Mouse (Mus musculus): ENCODE data around the gene Msh5. TPM values are rescaled to one million over a fixed set of nuclear protein-coding genes. Genes with fewer than 3 reads are reported as not detected.

The Msh5 gene
- polyA plus RNA-seq, 1 experiment from 2014 or later: 4.2 TPM

Other genes starting within 250 kb of the Msh5 start
- 1.4 TPM for gene Cyp21a1, start 242.2 kb downstream of the Msh5 start, polyA plus RNA-seq (2014; fragmentation: Illumina TruSeq; extraction: RNeasy Lipid Tissue Mini Kit (QIAGEN cat#74804); ENCODE audit: low read depth, low replicate concordance)
- 45.3 TPM for gene Stk19, start 209.8 kb downstream of the Msh5 start, polyA plus RNA-seq (2014; fragmentation: Illumina TruSeq; extraction: RNeasy Lipid Tissue Mini Kit (QIAGEN cat#74804); ENCODE audit: low read depth, low replicate concordance)
- gene Dxo, start 209.7 kb downstream of the Msh5 start, polyA plus RNA-seq (2014; fragmentation: Illumina TruSeq; extraction: RNeasy Lipid Tissue Mini Kit (QIAGEN cat#74804); ENCODE audit: low read depth, low replicate concordance): 59.7 TPM
- 45.7 TPM for gene Skiv2l, start 196.5 kb downstream of the Msh5 start, polyA plus RNA-seq (2014; fragmentation: Illumina TruSeq; extraction: RNeasy Lipid Tissue Mini Kit (QIAGEN cat#74804); ENCODE audit: low read depth, low replicate concordance)
- gene Nelfe, start 196.4 kb downstream of the Msh5 start, polyA plus RNA-seq (2014; fragmentation: Illumina TruSeq; extraction: RNeasy Lipid Tissue Mini Kit (QIAGEN cat#74804); ENCODE audit: low read depth, low replicate concordance): 75.8 TPM
- 114 TPM for gene Cfb, start 184.2 kb downstream of the Msh5 start, polyA plus RNA-seq (2014; fragmentation: Illumina TruSeq; extraction: RNeasy Lipid Tissue Mini Kit (QIAGEN cat#74804); ENCODE audit: low read depth, low replicate concordance)
- 14.4 TPM for gene Zbtb12, start 167.3 kb downstream of the Msh5 start, polyA plus RNA-seq (2014; fragmentation: Illumina TruSeq; extraction: RNeasy Lipid Tissue Mini Kit (QIAGEN cat#74804); ENCODE audit: low read depth, low replicate concordance)
- gene Gm20547, start 164.7 kb downstream of the Msh5 start, polyA plus RNA-seq (2014; fragmentation: Illumina TruSeq; extraction: RNeasy Lipid Tissue Mini Kit (QIAGEN cat#74804); ENCODE audit: low read depth, low replicate concordance): not detected
- gene C2, start 148.5 kb downstream of the Msh5 start, polyA plus RNA-seq (2014; fragmentation: Illumina TruSeq; extraction: RNeasy Lipid Tissue Mini Kit (QIAGEN cat#74804); ENCODE audit: low read depth, low replicate concordance): 104 TPM
- gene Ehmt2, start 148.3 kb downstream of the Msh5 start, polyA plus RNA-seq (2014; fragmentation: Illumina TruSeq; extraction: RNeasy Lipid Tissue Mini Kit (QIAGEN cat#74804); ENCODE audit: low read depth, low replicate concordance): 113 TPM
- 39.3 TPM for gene Slc44a4, start 132.3 kb downstream of the Msh5 start, polyA plus RNA-seq (2014; fragmentation: Illumina TruSeq; extraction: RNeasy Lipid Tissue Mini Kit (QIAGEN cat#74804); ENCODE audit: low read depth, low replicate concordance)
- 81.9 TPM for gene Neu1, start 115.5 kb downstream of the Msh5 start, polyA plus RNA-seq (2014; fragmentation: Illumina TruSeq; extraction: RNeasy Lipid Tissue Mini Kit (QIAGEN cat#74804); ENCODE audit: low read depth, low replicate concordance)
- gene Hspa1b, start 87.5 kb downstream of the Msh5 start, polyA plus RNA-seq (2014; fragmentation: Illumina TruSeq; extraction: RNeasy Lipid Tissue Mini Kit (QIAGEN cat#74804); ENCODE audit: low read depth, low replicate concordance): 47.9 TPM
- not detected for gene Gm20481, start 76.8 kb downstream of the Msh5 start, polyA plus RNA-seq (2014; fragmentation: Illumina TruSeq; extraction: RNeasy Lipid Tissue Mini Kit (QIAGEN cat#74804); ENCODE audit: low read depth, low replicate concordance)
- gene Hspa1a, start 74.6 kb downstream of the Msh5 start, polyA plus RNA-seq (2014; fragmentation: Illumina TruSeq; extraction: RNeasy Lipid Tissue Mini Kit (QIAGEN cat#74804); ENCODE audit: low read depth, low replicate concordance): 24.3 TPM
- 12.0 TPM for gene Hspa1l, start 74.0 kb downstream of the Msh5 start, polyA plus RNA-seq (2014; fragmentation: Illumina TruSeq; extraction: RNeasy Lipid Tissue Mini Kit (QIAGEN cat#74804); ENCODE audit: low read depth, low replicate concordance)
- gene Lsm2, start 64.9 kb downstream of the Msh5 start, polyA plus RNA-seq (2014; fragmentation: Illumina TruSeq; extraction: RNeasy Lipid Tissue Mini Kit (QIAGEN cat#74804); ENCODE audit: low read depth, low replicate concordance): 23.4 TPM
- 62.8 TPM for gene Vars, start 45.8 kb downstream of the Msh5 start, polyA plus RNA-seq (2014; fragmentation: Illumina TruSeq; extraction: RNeasy Lipid Tissue Mini Kit (QIAGEN cat#74804); ENCODE audit: low read depth, low replicate concordance)
- gene Vwa7, start 30.2 kb downstream of the Msh5 start, polyA plus RNA-seq (2014; fragmentation: Illumina TruSeq; extraction: RNeasy Lipid Tissue Mini Kit (QIAGEN cat#74804); ENCODE audit: low read depth, low replicate concordance): 0.96 TPM
- gene Sapcd1, start 18.7 kb downstream of the Msh5 start, polyA plus RNA-seq (2014; fragmentation: Illumina TruSeq; extraction: RNeasy Lipid Tissue Mini Kit (QIAGEN cat#74804); ENCODE audit: low read depth, low replicate concordance): 2.9 TPM
- 127 TPM for gene Clic1, start 3.2 kb upstream of the Msh5 start, polyA plus RNA-seq (2014; fragmentation: Illumina TruSeq; extraction: RNeasy Lipid Tissue Mini Kit (QIAGEN cat#74804); ENCODE audit: low read depth, low replicate concordance)
- 43.7 TPM for gene Ddah2, start 12.3 kb upstream of the Msh5 start, polyA plus RNA-seq (2014; fragmentation: Illumina TruSeq; extraction: RNeasy Lipid Tissue Mini Kit (QIAGEN cat#74804); ENCODE audit: low read depth, low replicate concordance)
- 2.2 TPM for gene Ly6g6c, start 18.6 kb upstream of the Msh5 start, polyA plus RNA-seq (2014; fragmentation: Illumina TruSeq; extraction: RNeasy Lipid Tissue Mini Kit (QIAGEN cat#74804); ENCODE audit: low read depth, low replicate concordance)
- 2.4 TPM for gene Mpig6b, start 19.4 kb upstream of the Msh5 start, polyA plus RNA-seq (2014; fragmentation: Illumina TruSeq; extraction: RNeasy Lipid Tissue Mini Kit (QIAGEN cat#74804); ENCODE audit: low read depth, low replicate concordance)
- 8.2 TPM for gene Ly6g6e, start 30.2 kb upstream of the Msh5 start, polyA plus RNA-seq (2014; fragmentation: Illumina TruSeq; extraction: RNeasy Lipid Tissue Mini Kit (QIAGEN cat#74804); ENCODE audit: low read depth, low replicate concordance)
- 14.6 TPM for gene Ly6g6d, start 31.3 kb upstream of the Msh5 start, polyA plus RNA-seq (2014; fragmentation: Illumina TruSeq; extraction: RNeasy Lipid Tissue Mini Kit (QIAGEN cat#74804); ENCODE audit: low read depth, low replicate concordance)
- not detected for gene Ly6g6f, start 38.9 kb upstream of the Msh5 start, polyA plus RNA-seq (2014; fragmentation: Illumina TruSeq; extraction: RNeasy Lipid Tissue Mini Kit (QIAGEN cat#74804); ENCODE audit: low read depth, low replicate concordance)
- 106 TPM for gene Abhd16a, start 42.5 kb upstream of the Msh5 start, polyA plus RNA-seq (2014; fragmentation: Illumina TruSeq; extraction: RNeasy Lipid Tissue Mini Kit (QIAGEN cat#74804); ENCODE audit: low read depth, low replicate concordance)
- gene Ly6g5c, start 61.5 kb upstream of the Msh5 start, polyA plus RNA-seq (2014; fragmentation: Illumina TruSeq; extraction: RNeasy Lipid Tissue Mini Kit (QIAGEN cat#74804); ENCODE audit: low read depth, low replicate concordance): 1,353 TPM
- 1,252 TPM for gene Ly6g5b, start 68.7 kb upstream of the Msh5 start, polyA plus RNA-seq (2014; fragmentation: Illumina TruSeq; extraction: RNeasy Lipid Tissue Mini Kit (QIAGEN cat#74804); ENCODE audit: low read depth, low replicate concordance)
- 14.5 TPM for gene Gpank1, start 74.7 kb upstream of the Msh5 start, polyA plus RNA-seq (2014; fragmentation: Illumina TruSeq; extraction: RNeasy Lipid Tissue Mini Kit (QIAGEN cat#74804); ENCODE audit: low read depth, low replicate concordance)
- 234 TPM for gene Csnk2b, start 75.3 kb upstream of the Msh5 start, polyA plus RNA-seq (2014; fragmentation: Illumina TruSeq; extraction: RNeasy Lipid Tissue Mini Kit (QIAGEN cat#74804); ENCODE audit: low read depth, low replicate concordance)
- gene D17H6S53E, start 79.6 kb upstream of the Msh5 start, polyA plus RNA-seq (2014; fragmentation: Illumina TruSeq; extraction: RNeasy Lipid Tissue Mini Kit (QIAGEN cat#74804); ENCODE audit: low read depth, low replicate concordance): 15.2 TPM
- gene Apom, start 85.3 kb upstream of the Msh5 start, polyA plus RNA-seq (2014; fragmentation: Illumina TruSeq; extraction: RNeasy Lipid Tissue Mini Kit (QIAGEN cat#74804); ENCODE audit: low read depth, low replicate concordance): not detected
- gene Bag6, start 88.4 kb upstream of the Msh5 start, polyA plus RNA-seq (2014; fragmentation: Illumina TruSeq; extraction: RNeasy Lipid Tissue Mini Kit (QIAGEN cat#74804); ENCODE audit: low read depth, low replicate concordance): 130 TPM
- 229 TPM for gene Prrc2a, start 118.2 kb upstream of the Msh5 start, polyA plus RNA-seq (2014; fragmentation: Illumina TruSeq; extraction: RNeasy Lipid Tissue Mini Kit (QIAGEN cat#74804); ENCODE audit: low read depth, low replicate concordance)
- 21.1 TPM for gene Aif1, start 129.3 kb upstream of the Msh5 start, polyA plus RNA-seq (2014; fragmentation: Illumina TruSeq; extraction: RNeasy Lipid Tissue Mini Kit (QIAGEN cat#74804); ENCODE audit: low read depth, low replicate concordance)
- gene Lst1, start 141.7 kb upstream of the Msh5 start, polyA plus RNA-seq (2014; fragmentation: Illumina TruSeq; extraction: RNeasy Lipid Tissue Mini Kit (QIAGEN cat#74804); ENCODE audit: low read depth, low replicate concordance): 11.5 TPM
- gene Ltb, start 147.7 kb upstream of the Msh5 start, polyA plus RNA-seq (2014; fragmentation: Illumina TruSeq; extraction: RNeasy Lipid Tissue Mini Kit (QIAGEN cat#74804); ENCODE audit: low read depth, low replicate concordance): 1.9 TPM
- gene Tnf, start 155.3 kb upstream of the Msh5 start, polyA plus RNA-seq (2014; fragmentation: Illumina TruSeq; extraction: RNeasy Lipid Tissue Mini Kit (QIAGEN cat#74804); ENCODE audit: low read depth, low replicate concordance): 0.61 TPM
- gene Lta, start 158.6 kb upstream of the Msh5 start, polyA plus RNA-seq (2014; fragmentation: Illumina TruSeq; extraction: RNeasy Lipid Tissue Mini Kit (QIAGEN cat#74804); ENCODE audit: low read depth, low replicate concordance): not detected
- gene Gm16181, start 174.1 kb upstream of the Msh5 start, polyA plus RNA-seq (2014; fragmentation: Illumina TruSeq; extraction: RNeasy Lipid Tissue Mini Kit (QIAGEN cat#74804); ENCODE audit: low read depth, low replicate concordance): 1.2 TPM
- gene Atp6v1g2, start 186.9 kb upstream of the Msh5 start, polyA plus RNA-seq (2014; fragmentation: Illumina TruSeq; extraction: RNeasy Lipid Tissue Mini Kit (QIAGEN cat#74804); ENCODE audit: low read depth, low replicate concordance): 22.6 TPM
- 16.9 TPM for gene Nfkbil1, start 189.0 kb upstream of the Msh5 start, polyA plus RNA-seq (2014; fragmentation: Illumina TruSeq; extraction: RNeasy Lipid Tissue Mini Kit (QIAGEN cat#74804); ENCODE audit: low read depth, low replicate concordance)
- gene Ddx39b, start 195.0 kb upstream of the Msh5 start, polyA plus RNA-seq (2014; fragmentation: Illumina TruSeq; extraction: RNeasy Lipid Tissue Mini Kit (QIAGEN cat#74804); ENCODE audit: low read depth, low replicate concordance): 177 TPM
- gene H2-D1, start 216.0 kb upstream of the Msh5 start, polyA plus RNA-seq (2014; fragmentation: Illumina TruSeq; extraction: RNeasy Lipid Tissue Mini Kit (QIAGEN cat#74804); ENCODE audit: low read depth, low replicate concordance): 739 TPM

Data from adipose tissue, adult 10 weeks (tissue).